Mouse (Mus musculus) intestine, postnatal 0 days (tissue): ENCODE measurements around the gene Samd4b. TPM values are rescaled to one million over a fixed set of nuclear protein-coding genes. Genes with fewer than 3 reads are reported as not detected.

ENCODE experiments used
- ATAC-seq: fragments of 200-750 bp; cut with Nextera tagmentation; 2 replicates; pipeline ENCODE4 v1.8.0; 2017; ENCODE audit warnings: mild to moderate bottlenecking, moderate TSS enrichment, moderate library complexity
- H3K27ac ChIP-seq: fragments of 300-500 bp; sonication (generic); 2 replicates; pipeline ENCODE4 v1.5.1; 2014; ENCODE audit warnings: mild to moderate bottlenecking, low read depth, low read length, moderate library complexity
- H3K27me3 ChIP-seq: fragments of 300-500 bp; sonication (generic); replicated peaks from 2 replicates; pipeline ENCODE4 v1.6.1; 2014; ENCODE audit warnings: low read length, mixed read lengths; ENCODE audit not compliant: control insufficient read depth, insufficient read depth
- H3K36me3 ChIP-seq: fragments of 300-500 bp; sonication (generic); 2 replicates; pipeline ENCODE4 v1.6.1; 2014; ENCODE audit warnings: mild to moderate bottlenecking, moderate library complexity; ENCODE audit not compliant: control insufficient read depth, insufficient read depth
- H3K4me1 ChIP-seq: fragments of 300-500 bp; sonication (generic); replicated peaks from 2 replicates; pipeline ENCODE4 v1.6.1; 2014; ENCODE audit warnings: antibody characterized with exemption, low read length, mixed read lengths; ENCODE audit not compliant: control insufficient read depth, insufficient read depth
- H3K4me2 ChIP-seq: fragments of 300-500 bp; sonication (generic); replicated peaks from 2 replicates; pipeline ENCODE4 v1.6.1; 2014; ENCODE audit warnings: low read depth, mild to moderate bottlenecking, moderate library complexity
- H3K4me3 ChIP-seq: fragments of 300-500 bp; sonication (generic); 2 replicates; pipeline ENCODE4 v1.5.1; 2014; ENCODE audit warnings: low read depth, low read length
- H3K9ac ChIP-seq: fragments of 300-500 bp; sonication (generic); 2 replicates; pipeline ENCODE4 v1.6.1; 2014; ENCODE audit warnings: mild to moderate bottlenecking, low read depth, low read length
- H3K9me3 ChIP-seq: fragments of 300-500 bp; sonication (generic); 2 replicates; pipeline ENCODE4 v1.6.1; 2016; ENCODE audit warnings: mixed run types; ENCODE audit not compliant: control insufficient read depth
- CTCF ChIP-seq: sonication (generic); IDR thresholded peaks from 2 replicates; pipeline ENCODE4 v1.5.1; 2016; ENCODE audit warnings: low read depth, mild to moderate bottlenecking, control low read depth, antibody characterized with exemption, moderate library complexity
- WGBS: fragments of 180-500 bp; shearing (Covaris S2); extraction: QIAGEN DNeasy Blood & Tissue Kit; methylation state at CpG from one replicate; pipeline ENCODE4 v1.1.7; 2014; 5-methylcytosine and 5-hydroxymethylcytosine counted together
- polyA plus RNA-seq: library from polyadenylated mRNA; unstranded; fragments of >200 nt; fragmentation: Nextera tagmentation; extraction: Ambion mirVana; gene quantifications from 2 replicates; pipeline ENCODE4 v1.2.1, GENCODE M21; 2015

The Samd4b gene
- polyA plus RNA-seq, 1 experiment from 2014 or later, result 13.4 TPM

DNA sequence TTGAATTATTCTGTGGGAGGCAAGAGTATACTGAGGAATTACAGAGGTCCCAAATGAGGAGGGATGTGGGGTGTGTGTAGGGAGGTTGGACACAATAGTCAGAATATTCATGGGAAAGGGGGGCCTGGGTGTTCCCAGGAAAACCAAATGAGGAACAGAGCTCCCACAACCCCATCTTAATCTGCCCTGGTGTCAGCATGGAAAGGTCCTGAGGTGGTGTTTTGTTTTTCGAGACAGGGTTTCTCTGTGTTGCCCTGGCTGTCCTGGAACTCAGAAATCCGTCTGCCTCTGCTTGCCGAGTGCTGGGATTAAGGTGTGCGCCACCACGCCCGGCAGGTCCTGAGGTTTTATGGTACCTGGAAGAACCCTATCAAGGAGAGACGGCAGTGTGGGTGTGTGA lies 239.5 kb downstream of the Samd4b start:
- Histone ChIP-seq H3K9ac (no peak overlapping the region), H3K9me3 (no peaks in the 10 kb centered on the region), H3K4me1 (peaks cover 10% of the 10 kb centered on the region; the same call in 1 of the 2 replicates), H3K27ac (peak overlapping the region; percentile 69), H3K27me3 (no peaks in the 10 kb centered on the region), H3K4me3 (no peak overlapping the region), H3K36me3 (peaks cover 54% of the 10 kb centered on the region), H3K4me2 (peak overlapping the region; percentile 30)
- 33% methylated on average over 7 of the region's 7 CpGs for WGBS
- TF ChIP-seq CTCF, result no peak
- no peak for ATAC-seq

GRCm38 (mm10) chr7:28357984-28358383 lies 240.0 kb downstream of the Samd4b start:
- peak; percentile 32; the same call in 1 of the 2 replicates for ATAC-seq
- Histone ChIP-seq H3K4me2 (peak overlapping the region; percentile 30), H3K27me3 (no peaks in the 10 kb centered on the region), H3K27ac (peak overlapping the region; percentile 69), H3K36me3 (peaks cover 56% of the 10 kb centered on the region), H3K9ac (peak overlapping the region; percentile 41), H3K9me3 (no peaks in the 10 kb centered on the region), H3K4me1 (peaks cover 10% of the 10 kb centered on the region; the same call in 1 of the 2 replicates), H3K4me3 (no peak overlapping the region)
- 5% methylated on average over 5 of the region's 5 CpGs for WGBS
- TF ChIP-seq CTCF, result no peak

DNA sequence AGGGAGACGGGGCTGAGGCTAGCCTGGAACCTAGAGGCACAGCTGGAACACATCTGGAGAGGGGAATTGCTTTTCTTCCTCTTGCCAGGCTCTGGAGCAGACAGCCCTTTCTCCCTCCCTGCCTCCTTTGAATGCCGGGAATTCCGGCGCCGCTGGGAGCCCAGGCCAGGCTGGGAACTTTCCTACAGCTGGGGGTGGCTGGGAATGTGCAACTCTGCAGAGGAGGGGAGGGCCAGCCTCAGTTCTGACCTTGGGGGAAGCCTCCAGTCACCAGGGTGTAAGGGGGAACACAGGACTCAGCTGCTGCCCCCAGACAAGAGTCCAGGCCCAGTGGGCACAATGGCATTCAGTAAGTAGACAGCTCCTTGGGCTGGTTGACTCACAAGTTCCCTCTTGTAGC lies 241.0 kb downstream of the Samd4b start:
- Histone ChIP-seq H3K9ac (no peak overlapping the region), H3K4me2 (no peak overlapping the region), H3K4me3 (no peak overlapping the region), H3K27ac (peak overlapping the region; percentile 69; the same call in 1 of the 2 replicates), H3K27me3 (no peaks in the 10 kb centered on the region), H3K4me1 (peaks cover 10% of the 10 kb centered on the region; the same call in 1 of the 2 replicates), H3K9me3 (no peaks in the 10 kb centered on the region), H3K36me3 (peaks cover 56% of the 10 kb centered on the region)
- no peak for TF ChIP-seq CTCF
- WGBS, result 18% methylated on average over 5 of the region's 5 CpGs
- ATAC-seq, result no peak

DNA sequence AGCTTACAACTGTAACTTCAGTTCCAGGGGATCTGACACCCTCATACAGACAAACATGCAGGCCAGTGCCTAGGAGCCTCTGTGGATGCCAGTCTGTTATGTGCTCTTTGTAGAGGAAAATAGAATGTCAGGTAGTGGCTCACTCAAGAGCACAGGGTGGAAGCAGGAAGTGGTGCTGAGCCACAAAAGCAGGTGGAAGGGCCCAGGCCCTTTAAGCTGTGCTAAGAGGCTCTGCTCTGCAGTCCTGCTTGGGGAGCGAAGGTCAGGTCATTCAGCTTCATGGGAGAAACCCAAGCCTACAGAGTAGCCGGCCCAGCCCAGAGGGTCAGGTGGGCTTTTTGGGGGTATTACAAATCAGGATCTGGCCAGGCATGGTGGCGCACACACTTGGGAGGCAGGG lies 242.7 kb downstream of the Samd4b start:
- no peaks in the 10 kb centered on the region for H3K9me3 ChIP-seq
- H3K27ac ChIP-seq, result no peak overlapping the region
- H3K27me3 ChIP-seq, result no peaks in the 10 kb centered on the region
- ATAC-seq, result no peak
- no peak for TF ChIP-seq CTCF
- H3K9ac ChIP-seq, result no peak overlapping the region
- no peak overlapping the region for H3K4me3 ChIP-seq
- H3K36me3 ChIP-seq, result peaks cover 40% of the 10 kb centered on the region
- 75% methylated on average over 3 of the region's 3 CpGs for WGBS
- H3K4me1 ChIP-seq, result peaks cover 10% of the 10 kb centered on the region; the same call in 1 of the 2 replicates
- H3K4me2 ChIP-seq, result no peak overlapping the region

DNA sequence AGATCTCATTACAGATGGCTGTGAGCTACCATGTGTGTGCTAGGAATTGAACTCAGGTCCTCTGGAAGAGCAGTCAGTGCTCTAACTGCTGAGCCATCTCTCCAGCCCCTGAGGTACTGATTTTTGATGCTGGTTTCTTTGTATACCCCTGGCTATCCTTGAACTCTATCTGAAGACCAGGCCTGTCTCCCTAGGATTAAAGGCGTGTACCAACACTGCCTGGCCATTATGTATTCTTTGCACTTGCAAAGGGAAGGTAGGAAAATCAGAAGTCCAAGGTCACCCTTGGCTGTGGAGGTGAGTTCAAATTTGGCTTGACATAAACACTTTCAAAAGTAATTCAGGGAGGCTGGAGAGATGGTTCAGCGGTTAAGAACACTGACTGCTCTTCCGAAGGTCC lies 243.3 kb downstream of the Samd4b start:
- no peak overlapping the region for H3K4me2 ChIP-seq
- H3K4me3 ChIP-seq, result no peak overlapping the region
- no peak for TF ChIP-seq CTCF
- H3K9me3 ChIP-seq, result no peaks in the 10 kb centered on the region
- H3K27ac ChIP-seq, result no peak overlapping the region
- H3K36me3 ChIP-seq, result peaks cover 34% of the 10 kb centered on the region
- 88% methylated on average over 3 of the region's 3 CpGs for WGBS
- no peak for ATAC-seq
- H3K27me3 ChIP-seq, result no peaks in the 10 kb centered on the region
- H3K4me1 ChIP-seq, result peaks cover 10% of the 10 kb centered on the region; the same call in 1 of the 2 replicates
- no peak overlapping the region for H3K9ac ChIP-seq

DNA sequence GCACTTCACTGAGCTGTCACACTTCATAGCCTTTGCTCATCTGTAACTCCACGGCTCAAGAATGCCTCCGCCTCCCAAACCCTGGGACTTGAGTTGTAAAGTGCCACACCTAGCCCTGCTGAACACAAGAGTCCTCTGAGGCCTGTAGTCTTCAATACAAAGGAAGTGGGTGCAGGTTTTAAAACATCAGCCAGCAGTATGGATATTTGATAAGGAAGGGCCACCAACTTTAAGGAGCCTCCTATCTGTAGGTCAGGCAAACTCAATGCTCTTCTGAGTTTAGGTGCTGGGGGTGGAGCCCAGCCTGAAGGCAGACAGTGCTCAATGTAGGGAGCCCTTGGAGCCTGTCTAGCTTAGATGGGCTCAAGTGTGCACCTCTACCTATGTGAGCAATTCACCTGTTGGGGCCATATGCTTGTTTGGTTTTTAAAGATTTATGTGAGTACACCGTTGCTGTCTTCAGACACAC lies 243.8 kb downstream of the Samd4b start:
- TF ChIP-seq CTCF, result no peak
- Histone ChIP-seq H3K27ac (peak overlapping the region; percentile 28; the same call in 1 of the 2 replicates), H3K4me2 (no peak overlapping the region), H3K27me3 (no peaks in the 10 kb centered on the region), H3K9me3 (no peaks in the 10 kb centered on the region), H3K36me3 (peaks cover 30% of the 10 kb centered on the region), H3K4me3 (no peak overlapping the region), H3K9ac (no peak overlapping the region), H3K4me1 (peaks cover 10% of the 10 kb centered on the region; the same call in 1 of the 2 replicates)
- WGBS, result 61% methylated on average over 3 of the region's 3 CpGs
- ATAC-seq, result no peak
